Comparison of ENCODE assay signal across 15 mouse cellular contexts in the genomic region with DNA sequence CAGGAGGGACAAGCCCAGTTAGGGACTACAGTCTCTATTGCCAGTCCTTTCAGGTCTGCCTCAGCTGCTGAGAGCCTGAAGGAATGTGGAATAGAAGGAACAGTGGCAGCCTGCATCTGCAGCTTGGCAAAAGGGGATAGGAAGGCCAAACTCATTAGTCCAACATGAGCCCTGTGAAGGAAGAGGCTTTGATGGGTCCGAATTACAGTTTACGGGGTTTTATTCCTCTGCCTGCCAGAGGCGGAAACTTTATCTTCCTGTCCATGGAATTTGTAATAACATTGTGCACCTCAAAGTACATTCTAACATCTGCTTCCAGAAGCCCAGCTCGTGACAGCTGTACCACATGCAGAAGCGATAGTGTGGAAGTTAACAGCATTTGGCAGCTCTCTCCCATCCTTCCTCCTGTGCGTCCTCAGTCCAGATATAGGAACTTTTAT.
A peak's percentile ranks its signal among the peaks of the same experiment; 100 is the strongest.
DNase-seq lines count a peak whose midpoint lies in the region; ATAC-seq and TF ChIP-seq lines count a peak whose summit lies in the region.
"Had no signal": no experiment of that assay in that cellular context is flagged by ENCODE, and none has a peak within 500 bp of the region (broad histone marks: within the 10 kb centered on the region; RNA-seq: fewer than 3 reads in every experiment).

No protein-coding gene starts in this region.

- no peak overlapping the region for H3K9ac ChIP-seq in lung, postnatal 0 days (replicated peaks; ENCODE audit: low read depth)
- no peak overlapping the region for H3K9ac ChIP-seq in heart, postnatal 0 days (replicated peaks; ENCODE audit: low read depth, low read length)
- no peak overlapping the region for H3K9ac ChIP-seq in kidney, embryonic 16.5 days (replicated peaks; ENCODE audit: low read length)
- no peak overlapping the region for H3K9ac ChIP-seq in liver, postnatal 0 days (replicated peaks)
- H3K9ac ChIP-seq: midbrain, embryonic 12.5 days; neural tube, embryonic 13.5 days had no signal

- H3K4me2 ChIP-seq in lung, postnatal 0 days (replicated peaks; ENCODE audit: low read depth, low read length): 0 out of 2 replicates have a peak overlapping the region, but pooled peaks have one; percentile 3
- H3K4me2 ChIP-seq in heart, postnatal 0 days (ENCODE audit: low read depth, low read length): 0 out of 2 replicates have a peak overlapping the region, but pooled peaks have one; percentile 0
- no peak overlapping the region for H3K4me2 ChIP-seq in kidney, embryonic 16.5 days (replicated peaks; ENCODE audit: low read depth, low read length)
- no peak overlapping the region for H3K4me2 ChIP-seq in liver, postnatal 0 days (ENCODE audit: low read depth, low read length)
- H3K4me2 ChIP-seq: midbrain, embryonic 12.5 days; neural tube, embryonic 13.5 days had no signal

- H3K27me3 ChIP-seq in lung, postnatal 0 days (replicated peaks; ENCODE audit: insufficient read depth, low read length): no peaks in the 10 kb centered on the region
- no peaks in the 10 kb centered on the region for H3K27me3 ChIP-seq in heart, postnatal 0 days (ENCODE audit: control insufficient read depth, insufficient read depth, low read length)
- H3K27me3 ChIP-seq in kidney, embryonic 16.5 days (ENCODE audit: insufficient read depth, low read length): no peaks in the 10 kb centered on the region
- no peaks in the 10 kb centered on the region for H3K27me3 ChIP-seq in liver, postnatal 0 days (ENCODE audit: insufficient read depth, low read length)
- H3K27me3 ChIP-seq: midbrain, embryonic 12.5 days; neural tube, embryonic 13.5 days had no signal

- WGBS in lung, postnatal 0 days: 44% methylated on average over 6 of the region's 6 CpGs
- WGBS in heart, postnatal 0 days: 37% methylated on average over 6 of the region's 6 CpGs
- WGBS in kidney, embryonic 16.5 days: 29% methylated on average over 6 of the region's 6 CpGs
- WGBS in liver, postnatal 0 days (ENCODE audit: insufficient replicate concordance): 69% methylated on average over 6 of the region's 6 CpGs

- no peaks in the 10 kb centered on the region for H3K36me3 ChIP-seq in lung, postnatal 0 days (ENCODE audit: insufficient read depth, low read length)
- no peaks in the 10 kb centered on the region for H3K36me3 ChIP-seq in heart, postnatal 0 days (replicated peaks; ENCODE audit: control insufficient read depth, insufficient read depth, low read length)
- H3K36me3 ChIP-seq in kidney, embryonic 16.5 days (ENCODE audit: insufficient read depth, low read length): no peaks in the 10 kb centered on the region
- H3K36me3 ChIP-seq in liver, postnatal 0 days (replicated peaks; ENCODE audit: insufficient read depth, low read length): no peaks in the 10 kb centered on the region
- H3K36me3 ChIP-seq: midbrain, embryonic 12.5 days; neural tube, embryonic 13.5 days had no signal

- peak; percentile 50 for ATAC-seq in lung, postnatal 0 days
- ATAC-seq in heart, postnatal 0 days (ENCODE audit: insufficient read depth, low read depth): peak; percentile 74
- peak; percentile 59 for ATAC-seq in kidney, embryonic 16.5 days (ENCODE audit: low FRiP score, low TSS enrichment)
- ATAC-seq in liver, postnatal 0 days: no peak
- ATAC-seq: inflammation-experienced regulatory T-cells, adult 6 months had no signal

- TF ChIP-seq CTCF in lung, postnatal 0 days (IDR thresholded peaks at IDR 0.05): no peak
- no peak for TF ChIP-seq CTCF in heart, postnatal 0 days (IDR thresholded peaks at IDR 0.05; ENCODE audit: low read depth)
- TF ChIP-seq CTCF in liver, postnatal 0 days (IDR thresholded peaks at IDR 0.05; ENCODE audit: low read depth): no peak

- H3K9me3 ChIP-seq in lung, postnatal 0 days (ENCODE audit: low read length): no peaks in the 10 kb centered on the region
- no peaks in the 10 kb centered on the region for H3K9me3 ChIP-seq in heart, postnatal 0 days (replicated peaks; ENCODE audit: control insufficient read depth, low read length)
- no peaks in the 10 kb centered on the region for H3K9me3 ChIP-seq in kidney, embryonic 16.5 days (ENCODE audit: low read length)
- no peaks in the 10 kb centered on the region for H3K9me3 ChIP-seq in liver, postnatal 0 days (ENCODE audit: low read length)
- H3K9me3 ChIP-seq: midbrain, embryonic 12.5 days; neural tube, embryonic 13.5 days had no signal

- H3K4me3 ChIP-seq in lung, postnatal 0 days (ENCODE audit: low read depth, low read length): no peak overlapping the region
- no peak overlapping the region for H3K4me3 ChIP-seq in heart, postnatal 0 days (ENCODE audit: low read depth, low read length)
- no peak overlapping the region for H3K4me3 ChIP-seq in kidney, embryonic 16.5 days (ENCODE audit: low read length)
- H3K4me3 ChIP-seq in liver, postnatal 0 days (ENCODE audit: low read depth, low read length): no peak overlapping the region
- H3K4me3 ChIP-seq: midbrain, embryonic 12.5 days; neural tube, embryonic 13.5 days had no signal

- TF ChIP-seq EP300 in lung, postnatal 0 days (IDR thresholded peaks at IDR 0.05): no peak
- peak; percentile 77 for TF ChIP-seq EP300 in heart, postnatal 0 days (IDR thresholded peaks at IDR 0.05; ENCODE audit: low read depth)
- no peak for TF ChIP-seq EP300 in liver, postnatal 0 days (IDR thresholded peaks at IDR 0.05; ENCODE audit: low read depth)

- peak; percentile 50 for DNase-seq in lung, postnatal 0 days (ENCODE audit: low spot score)
- DNase-seq in lung, adult 18-20 months: no peak
- peak; percentile 57 for DNase-seq in heart, postnatal 0 days (ENCODE audit: low spot score)
- peak; percentile 46 for DNase-seq in retina, postnatal 1 day
- DNase-seq in liver, postnatal 0 days: no peak
- no peak for DNase-seq in frontal cortex, postnatal 36 days (ENCODE audit: low spot score in 2 of 2)
- no peak for DNase-seq in ovary, postnatal 14 days (ENCODE audit: low spot score)
- DNase-seq: cerebellum, postnatal 25 days; gastrocnemius, postnatal 10 days; left cerebral cortex, postnatal 4 days; thymus, postnatal 4 days had no signal

- no peak overlapping the region for H3K27ac ChIP-seq in lung, postnatal 0 days (ENCODE audit: low read length)
- H3K27ac ChIP-seq in heart, postnatal 0 days (ENCODE audit: low read depth): peak overlapping the region; percentile 22
- H3K27ac ChIP-seq in kidney, embryonic 16.5 days (ENCODE audit: low read length): peak overlapping the region; percentile 14; the same call in 1 of the 2 replicates
- H3K27ac ChIP-seq in liver, postnatal 0 days (ENCODE audit: low read depth): no peak overlapping the region
- H3K27ac ChIP-seq: midbrain, embryonic 12.5 days; neural tube, embryonic 13.5 days had no signal

- no peaks in the 10 kb centered on the region; the same call in 1 of the 2 replicates for H3K4me1 ChIP-seq in lung, postnatal 0 days (ENCODE audit: insufficient read depth, low read depth, low read length)
- peaks cover 9% of the 10 kb centered on the region; the same call in 1 of the 2 replicates for H3K4me1 ChIP-seq in heart, postnatal 0 days (ENCODE audit: control insufficient read depth, insufficient read depth)
- peaks cover 3% of the 10 kb centered on the region; the same call in 1 of the 2 replicates for H3K4me1 ChIP-seq in kidney, embryonic 16.5 days (ENCODE audit: insufficient read depth, low read length)
- H3K4me1 ChIP-seq in liver, postnatal 0 days (ENCODE audit: insufficient read depth): no peaks in the 10 kb centered on the region

Comparison
In these comparisons a context has a peak if more than half of its experiments do, and no peak if none do; other contexts are left out.
1. DNase-seq: peak in lung, postnatal 0 days (single experiment), heart, postnatal 0 days (single experiment) and retina, postnatal 1 day (single experiment); none in lung, adult 18-20 months (0 of 2), liver, postnatal 0 days (single experiment), frontal cortex, postnatal 36 days (0 of 2) and ovary, postnatal 14 days (single experiment).
2. H3K27ac ChIP-seq: peak in heart, postnatal 0 days (single experiment) and kidney, embryonic 16.5 days (single experiment); none in lung, postnatal 0 days (single experiment) and liver, postnatal 0 days (single experiment).
3. H3K4me2 ChIP-seq: peak in lung, postnatal 0 days (single experiment) and heart, postnatal 0 days (single experiment); none in kidney, embryonic 16.5 days (single experiment) and liver, postnatal 0 days (single experiment).